Mouse (Mus musculus) intestine, postnatal 0 days (tissue): ENCODE measurements at regions not wholly inside any gene's neighbourhood (a gene's known extent, or its start where the extent isn't known, plus 50 kb on each side); places are given as distances from the start of the nearest gene placed in this dataset.

ENCODE experiments used
- ATAC-seq: fragments of 200-750 bp; cut with Nextera tagmentation; 2 replicates; pipeline ENCODE4 v1.8.0; 2017; ENCODE audit warnings: mild to moderate bottlenecking, moderate TSS enrichment, moderate library complexity
- H3K27ac ChIP-seq: fragments of 300-500 bp; sonication (generic); 2 replicates; pipeline ENCODE4 v1.5.1; 2014; ENCODE audit warnings: mild to moderate bottlenecking, low read depth, low read length, moderate library complexity
- H3K27me3 ChIP-seq: fragments of 300-500 bp; sonication (generic); replicated peaks from 2 replicates; pipeline ENCODE4 v1.6.1; 2014; ENCODE audit warnings: low read length, mixed read lengths; ENCODE audit not compliant: control insufficient read depth, insufficient read depth
- H3K36me3 ChIP-seq: fragments of 300-500 bp; sonication (generic); 2 replicates; pipeline ENCODE4 v1.6.1; 2014; ENCODE audit warnings: mild to moderate bottlenecking, moderate library complexity; ENCODE audit not compliant: control insufficient read depth, insufficient read depth
- H3K4me1 ChIP-seq: fragments of 300-500 bp; sonication (generic); replicated peaks from 2 replicates; pipeline ENCODE4 v1.6.1; 2014; ENCODE audit warnings: antibody characterized with exemption, low read length, mixed read lengths; ENCODE audit not compliant: control insufficient read depth, insufficient read depth
- H3K4me2 ChIP-seq: fragments of 300-500 bp; sonication (generic); replicated peaks from 2 replicates; pipeline ENCODE4 v1.6.1; 2014; ENCODE audit warnings: low read depth, mild to moderate bottlenecking, moderate library complexity
- H3K4me3 ChIP-seq: fragments of 300-500 bp; sonication (generic); 2 replicates; pipeline ENCODE4 v1.5.1; 2014; ENCODE audit warnings: low read depth, low read length
- H3K9ac ChIP-seq: fragments of 300-500 bp; sonication (generic); 2 replicates; pipeline ENCODE4 v1.6.1; 2014; ENCODE audit warnings: mild to moderate bottlenecking, low read depth, low read length
- H3K9me3 ChIP-seq: fragments of 300-500 bp; sonication (generic); 2 replicates; pipeline ENCODE4 v1.6.1; 2016; ENCODE audit warnings: mixed run types; ENCODE audit not compliant: control insufficient read depth
- CTCF ChIP-seq: sonication (generic); IDR thresholded peaks from 2 replicates; pipeline ENCODE4 v1.5.1; 2016; ENCODE audit warnings: low read depth, mild to moderate bottlenecking, control low read depth, antibody characterized with exemption, moderate library complexity
- WGBS: fragments of 180-500 bp; shearing (Covaris S2); extraction: QIAGEN DNeasy Blood & Tissue Kit; methylation state at CpG from one replicate; pipeline ENCODE4 v1.1.7; 2014; 5-methylcytosine and 5-hydroxymethylcytosine counted together

DNA sequence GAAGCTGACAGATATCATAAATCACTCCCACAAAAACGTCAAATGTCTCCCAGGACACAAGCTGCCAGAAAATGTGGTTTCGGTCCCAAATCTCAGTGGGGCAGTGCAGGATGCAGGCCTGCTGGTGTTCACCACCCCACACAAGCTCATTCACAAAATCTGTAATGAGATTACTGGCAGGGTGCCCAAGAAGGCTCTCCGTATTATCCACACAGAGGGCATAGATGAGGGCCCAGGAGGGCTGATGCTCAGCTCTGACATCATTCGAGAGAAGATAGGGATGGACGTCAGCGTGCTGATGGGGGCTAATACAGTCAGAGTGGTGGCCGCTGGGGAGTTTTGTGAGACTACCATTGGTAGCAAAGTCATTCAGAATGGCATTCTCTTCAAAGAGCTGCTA is 375.9 kb upstream of the 4933412E24Rik start:
- no peak for ATAC-seq
- no peak overlapping the region for H3K9ac ChIP-seq
- H3K27me3 ChIP-seq, result no peaks in the 10 kb centered on the region
- H3K4me2 ChIP-seq, result no peak overlapping the region
- H3K9me3 ChIP-seq, result no peaks in the 10 kb centered on the region
- no peak for TF ChIP-seq CTCF
- H3K4me3 ChIP-seq, result no peak overlapping the region
- WGBS, result 77% methylated on average over 7 of the region's 7 CpGs
- no peaks in the 10 kb centered on the region for H3K36me3 ChIP-seq
- H3K4me1 ChIP-seq, result no peaks in the 10 kb centered on the region
- no peak overlapping the region for H3K27ac ChIP-seq

DNA sequence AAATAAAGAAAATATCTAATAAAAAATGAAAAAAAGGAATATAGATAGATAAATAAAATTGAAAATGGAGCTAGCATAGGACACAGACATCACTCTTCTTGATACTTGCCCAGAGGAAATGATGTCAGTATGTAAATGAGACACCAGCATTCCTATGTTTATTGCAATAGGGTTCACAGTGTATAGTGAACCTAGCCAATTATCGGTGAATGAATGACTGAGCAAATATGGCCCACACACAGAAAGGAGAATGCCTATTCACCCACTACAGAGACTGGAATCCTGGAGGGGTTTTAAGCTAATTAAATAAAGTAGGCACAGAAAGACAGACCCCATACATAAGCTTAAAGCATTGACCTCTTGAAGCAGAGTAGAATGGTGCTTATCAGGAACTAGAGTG is 373.9 kb upstream of the 4933412E24Rik start:
- Histone ChIP-seq H3K4me1 (no peaks in the 10 kb centered on the region), H3K27ac (no peak overlapping the region), H3K27me3 (no peaks in the 10 kb centered on the region), H3K4me2 (no peak overlapping the region), H3K4me3 (no peak overlapping the region), H3K9ac (no peak overlapping the region), H3K9me3 (no peaks in the 10 kb centered on the region), H3K36me3 (no peaks in the 10 kb centered on the region)
- ATAC-seq, result no peak
- no peak for TF ChIP-seq CTCF
- WGBS, result 84% methylated on average over 1 of the region's 1 CpGs

DNA sequence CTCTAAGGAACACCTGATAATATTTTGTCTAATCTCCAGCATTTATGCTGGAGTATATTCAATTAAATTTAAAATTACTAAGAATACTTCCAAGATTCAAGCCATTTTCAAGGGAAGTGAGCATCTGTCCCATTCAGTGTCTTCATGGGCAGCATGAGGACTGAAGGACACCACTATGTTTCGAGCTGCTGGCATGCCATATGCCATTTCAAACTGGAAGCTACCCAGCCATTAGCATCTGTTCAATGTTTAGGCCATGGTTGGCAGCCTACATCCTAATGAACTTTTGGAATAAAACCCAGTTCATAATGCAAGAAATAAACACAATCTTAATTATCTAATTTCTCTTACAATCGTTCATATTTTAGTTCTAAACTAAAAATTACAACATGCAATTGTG is 371.5 kb upstream of the 4933412E24Rik start:
- 87% methylated on average over 2 of the region's 2 CpGs for WGBS
- no peaks in the 10 kb centered on the region for H3K36me3 ChIP-seq
- H3K9ac ChIP-seq, result no peak overlapping the region
- H3K27me3 ChIP-seq, result no peaks in the 10 kb centered on the region
- no peak for TF ChIP-seq CTCF
- H3K4me2 ChIP-seq, result no peak overlapping the region
- H3K4me1 ChIP-seq, result no peaks in the 10 kb centered on the region
- H3K4me3 ChIP-seq, result no peak overlapping the region
- H3K27ac ChIP-seq, result no peak overlapping the region
- H3K9me3 ChIP-seq, result no peaks in the 10 kb centered on the region
- no peak for ATAC-seq
